Mouse (Mus musculus) urinary bladder, postnatal 25 days (tissue): ENCODE measurements at regions not wholly inside any gene's neighbourhood (a gene's known extent, or its start where the extent isn't known, plus 50 kb on each side); places are given as distances from the start of the nearest gene placed in this dataset.

Experiments used
- DNase-seq: peaks from one replicate; pipeline ENCODE4 v3.0.0; 2022; ENCODE audit warnings: low spot score

DNA sequence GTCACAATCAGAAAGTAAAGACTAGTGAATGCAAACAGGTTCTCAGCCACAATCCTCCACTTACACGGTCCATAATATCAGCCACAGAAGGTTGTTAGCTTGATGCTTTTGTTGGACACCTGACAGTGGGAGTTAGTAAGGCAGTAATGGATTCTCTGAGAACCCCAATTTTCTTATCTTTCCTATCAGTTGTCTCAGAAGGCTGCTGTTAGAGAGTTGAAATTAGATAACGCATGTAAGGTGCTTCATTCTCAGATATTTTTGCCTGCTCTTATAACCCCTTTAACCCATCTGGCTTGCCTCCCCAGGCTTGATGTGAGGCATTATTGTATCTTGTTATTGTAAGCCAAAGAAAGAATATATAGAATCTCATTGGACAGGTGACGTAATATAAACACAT, 63.0 kb upstream of the Ube2e3 start:
- DNase-seq, result no peak

DNA sequence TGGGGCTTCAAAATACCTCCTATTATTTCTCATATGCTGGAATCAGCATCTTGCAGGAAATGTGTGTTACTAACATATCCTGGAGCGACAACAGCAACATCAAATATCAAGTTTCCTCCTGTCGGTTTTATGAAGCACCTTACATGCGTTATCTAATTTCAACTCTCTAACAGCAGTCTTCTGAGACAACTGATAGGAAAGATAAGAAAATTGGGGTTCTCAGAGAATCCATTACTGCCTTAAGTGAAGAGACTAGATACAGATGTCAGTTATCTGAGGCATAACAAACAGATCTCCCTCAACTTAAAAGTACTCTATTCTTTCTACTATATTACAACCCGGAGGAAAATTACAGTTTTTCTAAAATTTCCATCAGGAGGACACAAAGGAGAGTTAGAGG, 64.4 kb upstream of the Ube2e3 start:
- no peak for DNase-seq

- DNase-seq, result no peak
Measured at GRCm38 (mm10) chr2:78795446-78795845, 72.5 kb upstream of the Ube2e3 start.

GRCm38 (mm10) chr2:78794734-78795133, 73.2 kb upstream of the Ube2e3 start:
- no peak for DNase-seq

DNA sequence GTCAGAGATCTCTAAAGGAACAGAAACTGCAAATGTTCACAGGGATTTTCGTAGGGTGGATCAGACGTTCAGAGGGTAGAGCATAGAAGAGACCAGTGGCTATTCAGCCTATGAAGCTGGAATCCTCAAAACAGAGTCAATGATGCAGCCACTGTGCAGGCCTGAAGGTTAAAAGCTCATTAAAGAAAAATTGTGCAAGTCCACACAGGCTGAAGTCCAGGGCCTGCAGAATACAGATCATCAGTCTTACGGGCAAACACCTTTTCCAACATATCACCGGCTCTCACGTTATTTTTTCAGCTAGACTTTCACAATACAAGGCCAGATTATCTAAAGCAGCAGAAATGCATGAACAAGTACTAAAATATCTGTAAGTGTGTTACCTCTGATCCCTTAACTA, 78.8 kb upstream of the Ube2e3 start:
- DNase-seq, result no peak

DNA sequence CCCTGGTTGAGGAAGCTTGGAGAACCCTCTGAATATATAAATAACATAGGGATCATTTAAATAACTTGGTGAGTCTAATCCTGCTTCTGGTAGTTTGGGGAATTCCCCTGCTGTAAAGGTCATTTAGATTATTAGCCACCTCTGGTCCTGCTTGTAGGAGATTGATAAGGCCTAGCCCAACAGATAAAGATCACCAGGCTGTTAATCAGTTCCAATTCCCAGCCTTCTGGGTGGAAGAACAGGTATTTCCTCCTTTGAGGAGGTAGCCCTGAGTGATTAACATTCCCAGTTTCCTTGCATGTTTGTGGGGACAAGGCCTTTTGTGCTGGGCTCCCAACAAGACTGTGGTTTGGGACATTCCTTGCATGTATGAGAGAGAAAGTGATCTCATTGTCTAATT, 79.7 kb upstream of the Ube2e3 start:
- DNase-seq, result no peak

GRCm38 (mm10) chr2:78779949-78780348, 88.0 kb upstream of the Ube2e3 start:
- DNase-seq, result no peak

DNA sequence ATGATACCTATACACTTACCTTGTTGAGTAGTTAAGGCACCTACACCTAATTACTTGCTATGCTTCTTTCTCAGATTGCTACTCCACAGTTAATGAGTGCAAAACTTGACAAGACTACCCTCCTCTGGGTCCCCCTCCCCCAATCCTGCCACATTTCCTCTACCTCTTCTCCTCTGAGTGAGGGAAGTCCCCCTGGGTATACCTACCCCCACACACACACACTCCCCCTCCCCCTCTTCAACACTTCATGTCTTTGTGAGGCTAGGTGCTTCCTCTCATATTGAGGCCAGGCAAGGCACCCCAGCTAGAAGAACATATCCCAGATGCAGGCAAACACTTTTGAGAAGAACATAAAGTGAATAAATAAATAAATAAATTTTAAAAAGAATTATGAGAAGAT, 90.3 kb upstream of the Ube2e3 start:
- no peak for DNase-seq

GRCm38 (mm10) chr2:78754362-78754761, 113.6 kb upstream of the Ube2e3 start:
- no peak for DNase-seq

- no peak for DNase-seq
Measured at GRCm38 (mm10) chr2:78753918-78754317, 114.0 kb upstream of the Ube2e3 start.

DNA sequence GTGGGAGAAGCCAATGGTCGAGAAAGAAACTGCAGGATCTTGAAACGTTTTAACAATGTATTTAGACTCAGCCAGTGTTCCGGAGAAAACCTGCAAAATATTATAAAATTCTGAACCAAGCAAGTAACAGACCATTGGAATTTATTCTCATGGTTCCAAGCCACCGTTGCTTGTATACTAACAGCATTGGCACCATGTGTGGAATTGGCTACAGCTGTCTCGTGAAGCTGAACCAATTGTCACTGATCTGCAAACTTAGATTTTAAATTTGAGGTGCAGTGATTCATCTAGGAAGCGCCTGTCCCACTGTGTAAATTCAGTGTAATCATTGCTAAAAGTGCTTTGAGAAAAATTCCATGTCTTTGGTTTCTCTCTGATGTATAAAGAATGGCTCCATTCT, 137.8 kb upstream of the Ube2e3 start:
- no peak for DNase-seq

DNA sequence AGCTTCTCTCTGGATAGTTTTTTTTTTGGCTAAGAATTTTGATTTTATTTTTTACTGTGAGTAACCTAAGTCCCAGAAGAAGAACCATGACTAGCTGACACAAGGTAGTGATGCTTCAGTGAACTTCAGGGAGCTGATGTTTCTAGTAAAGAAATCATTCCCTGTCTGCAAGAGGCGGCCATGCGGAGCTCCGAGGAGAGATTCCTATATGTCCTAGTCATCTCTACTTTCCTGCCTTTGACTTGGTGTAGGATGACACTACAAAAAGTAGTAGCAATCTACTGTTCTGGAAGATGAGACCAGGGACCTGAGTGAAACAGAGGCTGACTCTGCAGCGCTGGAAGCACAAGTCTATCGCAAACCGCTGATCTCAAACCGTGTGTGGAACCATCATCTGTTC, 141.9 kb upstream of the Ube2e3 start:
- no peak for DNase-seq

DNA sequence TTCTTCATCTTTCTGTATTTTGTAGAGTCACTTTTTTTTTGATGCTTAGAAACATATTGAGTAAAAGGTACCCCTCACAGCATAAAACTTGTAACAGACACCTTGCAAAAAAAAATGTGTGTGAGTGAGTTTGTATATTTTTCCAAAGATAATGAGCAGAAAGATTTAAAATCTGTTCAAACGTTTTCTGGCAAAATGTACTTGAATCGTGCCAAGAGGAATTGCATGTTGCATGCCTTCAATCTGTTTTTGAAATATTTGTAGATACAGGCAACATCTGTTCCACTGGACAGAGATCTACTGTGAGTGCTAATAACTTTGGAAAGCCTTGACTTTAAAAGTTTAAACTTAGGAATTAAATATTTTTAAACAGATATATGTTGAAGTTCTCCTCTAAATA, 143.5 kb upstream of the Ube2e3 start:
- no peak for DNase-seq

- DNase-seq, result no peak
Measured at GRCm38 (mm10) chr2:78723423-78723822, 144.5 kb upstream of the Ube2e3 start.

GRCm38 (mm10) chr2:78722739-78723138, 145.2 kb upstream of the Ube2e3 start:
- no peak for DNase-seq

GRCm38 (mm10) chr2:78718550-78718949, 149.4 kb upstream of the Ube2e3 start:
- DNase-seq, result no peak

GRCm38 (mm10) chr2:78716157-78716798, 151.6 kb upstream of the Ube2e3 start:
- no peak for DNase-seq

GRCm38 (mm10) chr2:78694851-78695250, 173.1 kb upstream of the Ube2e3 start:
- DNase-seq, result no peak

- DNase-seq, result no peak
Measured at GRCm38 (mm10) chr2:78656668-78657067, 211.3 kb upstream of the Ube2e3 start.

GRCm38 (mm10) chr2:78655156-78655855, 212.6 kb upstream of the Ube2e3 start:
- DNase-seq, result no peak

DNA sequence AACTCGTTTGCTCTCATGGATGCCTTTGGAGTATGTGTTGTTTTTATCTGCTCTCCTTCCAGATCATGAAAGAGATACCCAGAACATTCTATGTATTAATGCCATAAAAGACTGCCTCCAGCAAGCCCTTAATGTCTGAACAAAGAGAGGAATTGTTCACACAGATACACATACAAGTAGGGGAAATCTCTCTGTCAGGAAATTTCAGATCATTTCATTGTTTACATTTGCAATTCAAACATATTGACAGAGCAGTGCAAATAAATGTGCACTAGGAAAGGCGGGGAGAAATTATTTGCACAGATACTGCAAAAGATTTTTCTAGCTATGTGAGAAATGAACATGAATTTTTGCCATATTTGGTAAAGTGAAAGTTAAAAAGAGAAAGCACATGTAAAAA, 216.4 kb upstream of the Ube2e3 start:
- no peak for DNase-seq

DNA sequence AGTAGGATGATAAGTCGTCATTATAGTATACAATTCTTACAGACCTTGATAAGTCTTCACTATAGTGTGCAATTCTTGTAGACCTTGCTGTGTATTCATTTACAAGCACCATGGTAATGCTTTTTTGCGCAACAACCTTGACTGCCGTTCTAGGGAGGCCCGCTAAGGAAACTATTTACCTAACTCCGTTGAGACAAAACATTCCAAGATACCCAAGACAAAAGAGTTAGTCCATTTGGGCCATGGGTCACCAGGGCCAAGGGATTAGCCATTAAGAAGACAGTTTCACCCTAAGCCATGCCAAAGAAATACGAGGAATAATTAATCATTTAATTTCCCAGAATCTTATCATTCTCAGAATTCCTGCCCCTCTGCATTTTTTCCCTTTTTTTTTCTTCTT, 227.6 kb upstream of the Ube2e3 start:
- DNase-seq, result no peak

DNA sequence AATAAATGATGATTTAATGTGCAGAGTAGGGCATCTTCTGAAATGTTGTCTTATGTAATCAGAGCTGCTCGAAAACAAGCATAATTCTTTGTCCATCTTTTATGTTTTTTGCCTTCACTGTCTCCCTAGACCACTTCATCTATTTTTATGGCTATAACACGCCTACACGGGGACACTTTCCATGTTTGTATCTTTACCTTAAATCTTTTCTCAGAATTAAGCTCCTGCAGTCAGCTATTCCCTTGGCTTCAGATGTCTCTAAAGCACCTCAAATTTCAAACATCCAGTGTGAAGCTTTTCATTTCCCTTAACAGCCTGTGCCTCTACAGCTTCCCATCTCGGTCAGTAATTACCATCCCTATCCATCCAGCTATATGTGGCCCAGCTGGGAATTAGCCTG, 242.7 kb upstream of the Ube2e3 start:
- no peak for DNase-seq

GRCm38 (mm10) chr2:78606388-78606787, 261.5 kb upstream of the Ube2e3 start:
- no peak for DNase-seq
